Mouse (Mus musculus) erythroblast, adult 5-6 weeks (primary cell): Measurements from ENCODE around the gene Map3k14. TPM values are rescaled to one million over a fixed set of nuclear protein-coding genes. Genes with fewer than 3 reads are reported as not detected.
"Not testable (repeated sequence)": the region's sequence is repeated elsewhere in the genome, so short reads cannot be mapped to it uniquely, and the experiment has no call there.

Experiments
- ATAC-seq: replicated peaks from 2 replicates; pipeline ENCODE4 v1.8.0; 2016; ENCODE audit warnings: moderate number of reproducible peaks, mild to moderate bottlenecking, moderate TSS enrichment, inconsistent platforms; ENCODE audit not compliant: poor library complexity, low FRiP score, severe bottlenecking
- total RNA-seq, 2 experiments: library from RNA; stranded (forward) in 1 of 2; stranded (reverse) in 1 of 2; fragments of 150-400 nt in 1 of 2; fragments of 200-764, 138-1000 nt in 1 of 2; gene quantifications; 2 replicates each; pipeline versions ENCODE4 v1.2.3 to v1.2.4; 2015 to 2017; ENCODE audit warnings: low replicate concordance in 2 of 2

The Map3k14 gene
- total RNA-seq (2015; ENCODE audit: low replicate concordance) (1.5 and 2.7 TPM in 2 replicates), total RNA-seq (2017; ENCODE audit: low replicate concordance) (2.8 and 4.3 TPM in 2 replicates)

- ATAC-seq = peak; percentile 72
These were observed at the start of gene Map3k14 for GRCm38 (mm10) chr11:103267346-103268219. Map3k14 (minus strand) TSS chr11:103267472.

DNA sequence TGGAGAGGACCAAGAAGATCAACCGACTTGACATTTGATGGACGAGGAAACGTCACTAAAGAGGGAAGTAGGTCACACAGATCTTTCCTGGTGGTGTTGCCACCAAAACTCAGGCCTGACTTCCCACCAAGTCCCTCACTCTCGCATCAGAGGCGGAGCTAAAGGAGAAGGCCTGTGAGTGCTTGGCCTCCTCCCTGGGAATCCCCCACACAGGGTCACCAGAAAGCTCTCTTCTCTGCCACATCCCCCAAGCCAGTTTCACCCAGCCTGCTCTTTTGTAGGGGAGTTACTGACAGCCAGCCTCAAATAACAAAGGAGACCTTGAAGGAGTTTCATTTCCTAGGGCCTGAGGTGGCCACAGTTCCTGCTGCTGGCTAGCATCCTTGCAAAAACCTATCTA is 48.1 kb upstream of the Map3k14 start:
- no peak for ATAC-seq

DNA sequence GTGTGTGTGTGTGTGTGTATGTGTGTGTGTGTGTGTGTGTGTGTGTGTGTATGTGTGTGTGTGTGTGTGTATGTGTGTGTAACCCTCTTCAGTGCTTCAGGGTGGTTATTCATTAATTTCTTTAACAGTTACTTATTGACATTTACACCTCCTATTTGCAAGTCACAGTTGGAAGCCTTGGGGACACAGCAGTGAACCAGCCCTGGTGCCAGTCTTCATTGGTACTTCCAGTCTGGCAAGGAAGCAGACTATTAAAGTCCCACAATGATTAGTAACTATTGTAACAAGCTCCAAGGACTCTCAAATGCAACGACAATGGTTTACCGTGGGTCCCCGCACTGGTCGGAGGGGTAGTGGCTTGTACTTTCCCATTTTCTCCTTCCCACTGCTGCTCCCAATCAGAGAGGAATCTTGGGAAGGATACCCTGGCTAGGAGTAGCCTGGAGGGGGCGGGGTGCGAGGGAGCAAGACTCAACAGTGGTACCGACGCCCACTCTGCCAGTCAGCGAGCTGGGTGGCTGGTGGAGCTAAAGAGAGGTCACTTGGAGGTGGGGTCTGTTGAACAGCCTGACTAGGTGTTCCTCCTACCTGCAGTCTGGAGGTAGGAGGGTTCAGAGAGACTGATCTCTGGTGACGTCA is 47.6 kb upstream of the Map3k14 start:
- ATAC-seq = no peak

DNA sequence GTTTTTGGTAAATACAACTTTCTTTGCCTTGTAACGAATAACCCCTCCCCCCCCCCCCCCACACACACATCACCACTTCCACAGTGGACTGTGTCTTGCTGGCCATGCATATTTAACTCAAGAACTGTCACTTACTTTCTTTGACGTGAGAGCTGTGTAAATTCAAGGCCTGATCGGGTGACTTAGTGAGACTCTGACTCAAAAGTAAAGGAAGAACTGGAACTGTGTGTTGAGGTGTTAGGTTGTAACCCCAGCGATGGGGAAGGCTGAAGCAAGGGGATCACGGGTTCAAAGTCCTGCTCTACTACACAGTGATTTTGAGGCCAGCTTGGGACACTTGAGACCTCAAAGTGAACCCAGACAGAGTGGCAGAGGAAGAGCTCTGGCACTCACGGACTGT is 46.3 kb upstream of the Map3k14 start:
- ATAC-seq = no peak

GRCm38 (mm10) chr11:103312655-103313255 is 45.5 kb upstream of the Map3k14 start:
- no peak for ATAC-seq

DNA sequence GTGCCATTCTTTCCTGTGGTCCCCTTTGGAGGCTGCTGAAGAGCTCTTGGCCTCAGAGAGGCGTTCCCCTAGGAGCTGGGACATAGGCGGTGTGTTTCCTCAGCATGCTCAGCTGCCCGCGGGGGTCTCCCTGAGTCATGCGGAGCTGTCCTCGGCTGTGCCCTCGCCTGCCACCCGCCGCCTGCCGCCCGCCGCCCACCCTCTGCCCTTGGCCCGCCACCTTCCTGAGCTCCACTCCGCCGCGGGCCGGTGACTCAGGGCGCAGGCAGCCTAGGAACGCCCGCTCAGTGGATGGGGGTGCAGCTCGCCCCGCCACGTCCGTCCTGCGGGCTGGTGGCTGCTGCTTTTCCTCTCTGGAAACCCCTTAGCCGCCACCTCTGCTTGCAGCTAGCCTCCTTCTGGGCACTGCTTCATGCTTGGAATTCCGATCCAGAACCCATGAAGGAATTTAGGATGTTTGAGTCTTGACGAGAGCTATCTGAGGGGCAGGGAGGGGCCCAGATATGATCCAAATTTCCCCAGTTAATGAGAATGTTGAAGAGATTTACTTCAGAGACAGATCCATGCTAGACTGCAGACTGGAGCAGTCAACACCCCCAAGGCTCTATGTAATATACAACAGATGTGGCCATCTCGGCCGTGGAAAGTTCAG is 44.8 kb upstream of the Map3k14 start:
- no peak for ATAC-seq

DNA sequence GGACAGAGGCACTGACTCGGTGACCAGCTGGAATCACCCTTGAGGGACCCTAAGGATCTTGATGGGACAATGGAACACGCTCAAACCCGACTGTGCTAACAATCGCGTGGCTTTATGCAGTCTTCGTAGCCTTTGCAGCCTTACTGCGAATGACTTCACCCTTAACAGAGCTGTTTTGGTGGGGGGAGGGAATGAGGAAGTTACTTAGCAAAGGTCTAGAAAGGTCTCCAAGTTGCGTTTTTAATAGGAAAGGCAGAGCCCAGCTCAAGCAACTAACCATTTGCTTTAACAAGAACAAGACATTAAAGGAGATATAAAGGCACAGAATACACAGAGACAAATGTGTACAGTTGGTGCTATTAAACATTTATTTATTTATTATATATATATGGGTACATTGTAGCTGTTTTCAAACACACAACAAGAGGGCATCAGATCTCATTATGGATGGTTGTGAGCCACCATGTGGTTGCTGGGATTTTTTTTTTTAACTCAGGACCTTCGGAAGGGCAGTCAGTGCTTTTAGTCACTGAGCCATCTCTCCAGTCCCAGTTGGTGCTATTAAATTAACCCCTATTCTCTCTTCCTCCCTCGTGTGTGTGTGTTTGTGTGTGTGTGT is 42.8 kb upstream of the Map3k14 start:
- no peak for ATAC-seq

- ATAC-seq = no peak
These were observed 40.6 kb upstream of the Map3k14 start for GRCm38 (mm10) chr11:103307910-103308309.

DNA sequence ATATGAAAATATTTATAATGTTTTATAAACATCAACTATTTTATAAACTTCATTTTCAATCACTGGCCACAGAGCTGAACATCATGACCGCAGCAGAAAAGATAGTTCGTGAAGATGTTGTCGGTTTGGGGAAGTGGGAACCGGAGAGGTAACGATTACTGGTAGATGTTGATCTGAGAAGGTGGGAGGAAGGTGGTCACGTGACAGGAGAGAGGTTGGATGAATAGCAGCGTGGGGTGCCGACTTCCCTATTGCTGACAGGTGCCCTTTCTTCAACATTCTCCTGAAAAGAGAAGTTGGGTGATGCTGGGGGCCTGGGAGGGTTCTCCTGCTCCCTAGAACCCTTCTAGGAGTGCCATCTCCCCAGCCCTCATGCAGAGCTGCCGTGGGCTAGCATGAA is 37.3 kb upstream of the Map3k14 start:
- no peak for ATAC-seq

DNA sequence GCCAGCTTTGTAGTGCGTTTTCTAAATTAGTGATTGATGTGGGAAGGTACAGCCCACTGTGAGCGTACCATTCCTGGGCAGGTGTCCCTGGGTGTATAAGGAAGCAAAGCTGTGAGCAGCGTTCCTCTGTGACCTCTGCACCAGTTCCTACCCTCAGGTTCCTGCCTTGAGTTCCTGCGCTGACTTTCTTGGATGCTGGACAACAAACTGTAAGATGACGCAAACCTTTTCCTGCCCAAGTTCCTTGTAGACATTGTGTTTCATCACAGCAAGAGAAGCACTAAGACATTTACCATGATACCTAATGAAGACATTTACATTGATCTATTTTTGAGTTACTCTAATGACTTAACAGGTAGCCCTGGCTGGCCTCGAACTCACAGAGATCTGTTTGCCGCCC is 27.5 kb upstream of the Map3k14 start:
- ATAC-seq = no peak

DNA sequence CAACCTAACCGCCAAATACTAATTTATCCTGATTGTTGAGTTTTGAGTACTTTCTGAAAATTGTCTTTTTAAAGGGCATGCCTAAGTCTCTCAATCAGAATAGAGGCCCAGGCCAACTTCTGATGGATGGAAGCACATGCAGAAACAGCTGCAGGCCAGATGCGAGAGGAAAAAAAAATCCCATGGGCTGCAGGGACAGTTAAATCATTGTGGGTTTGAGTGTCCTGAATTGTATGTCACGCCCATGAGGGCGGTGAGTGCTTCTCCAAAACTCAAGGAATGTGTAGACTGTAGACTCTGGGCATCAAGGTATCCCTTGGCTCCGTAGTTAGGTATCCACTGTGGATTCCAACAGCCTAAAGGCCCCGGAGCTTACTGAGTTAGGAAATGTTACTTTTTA is 26.8 kb upstream of the Map3k14 start:
- no peak for ATAC-seq

DNA sequence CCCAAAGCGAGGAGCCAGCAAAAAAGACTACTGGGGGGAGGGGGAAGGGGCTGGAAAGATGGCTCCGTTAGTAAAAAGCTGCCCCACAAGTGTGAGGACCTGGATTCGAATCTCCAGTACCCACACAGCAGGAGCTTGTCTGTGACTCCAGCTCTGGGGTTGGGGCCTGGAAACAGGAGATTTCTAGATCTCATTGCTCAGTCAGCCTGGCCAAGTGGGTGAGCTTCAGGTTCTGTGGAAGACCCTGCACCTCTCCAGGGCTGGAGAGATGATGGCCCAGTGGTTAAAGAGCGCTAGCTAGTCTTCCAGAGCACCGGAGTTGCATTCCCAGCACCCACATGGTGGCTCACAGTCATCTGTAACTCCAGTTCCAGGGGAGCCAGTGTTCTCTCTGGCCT is 25.6 kb upstream of the Map3k14 start:
- ATAC-seq = no peak

GRCm38 (mm10) chr11:103292152-103292889 is 25.0 kb upstream of the Map3k14 start:
- no peak for ATAC-seq

DNA sequence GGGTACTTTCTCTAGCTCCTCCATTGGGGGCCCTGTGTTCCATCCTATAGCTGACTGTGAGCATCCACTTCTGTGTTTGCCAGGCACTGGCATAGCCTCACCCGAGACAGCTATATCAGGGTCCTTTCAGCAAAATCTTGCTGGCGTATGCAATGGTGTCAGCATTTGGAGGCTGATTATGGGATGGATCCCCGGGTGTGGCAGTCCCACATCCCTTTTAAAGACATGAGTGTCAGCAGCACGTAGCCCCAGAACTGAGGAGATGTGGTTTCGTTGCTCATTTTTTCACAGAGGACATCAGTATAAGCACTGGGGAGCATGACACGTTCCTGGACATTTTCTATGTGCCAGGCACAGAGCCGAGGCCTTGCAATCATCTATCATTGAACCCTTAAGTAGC is 23.6 kb upstream of the Map3k14 start:
- ATAC-seq = not testable (repeated sequence)

GRCm38 (mm10) chr11:103288291-103288963 is 21.2 kb upstream of the Map3k14 start:
- ATAC-seq = no peak

GRCm38 (mm10) chr11:103286910-103287309 is 19.6 kb upstream of the Map3k14 start:
- no peak for ATAC-seq

- no peak for ATAC-seq
These were observed 18.7 kb upstream of the Map3k14 start for GRCm38 (mm10) chr11:103285951-103286350.

GRCm38 (mm10) chr11:103285276-103285675 is 18.0 kb upstream of the Map3k14 start:
- ATAC-seq = no peak

DNA sequence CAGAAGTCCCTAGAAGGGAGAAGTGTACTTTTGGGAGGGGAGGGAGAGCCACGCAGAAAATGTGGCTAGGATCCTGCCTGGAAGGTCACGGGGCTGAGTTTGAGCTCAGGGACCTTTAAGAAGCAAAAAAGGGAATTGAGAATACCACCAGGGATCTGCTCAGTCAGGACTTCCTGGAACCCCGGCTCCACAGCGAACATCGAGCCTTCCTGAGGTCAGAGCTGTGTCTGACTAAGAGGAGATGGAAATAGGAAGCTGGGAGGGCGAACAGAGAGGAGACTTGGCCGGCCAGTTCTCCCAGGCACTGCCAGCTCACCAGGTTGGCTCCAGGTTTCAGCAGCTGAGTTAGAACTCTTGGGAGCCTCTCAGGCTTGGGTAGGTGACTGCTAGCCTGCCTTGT is 14.5 kb upstream of the Map3k14 start:
- ATAC-seq = no peak
